Mouse (Mus musculus): ENCODE data around the gene Misp.

The Misp gene

DNA sequence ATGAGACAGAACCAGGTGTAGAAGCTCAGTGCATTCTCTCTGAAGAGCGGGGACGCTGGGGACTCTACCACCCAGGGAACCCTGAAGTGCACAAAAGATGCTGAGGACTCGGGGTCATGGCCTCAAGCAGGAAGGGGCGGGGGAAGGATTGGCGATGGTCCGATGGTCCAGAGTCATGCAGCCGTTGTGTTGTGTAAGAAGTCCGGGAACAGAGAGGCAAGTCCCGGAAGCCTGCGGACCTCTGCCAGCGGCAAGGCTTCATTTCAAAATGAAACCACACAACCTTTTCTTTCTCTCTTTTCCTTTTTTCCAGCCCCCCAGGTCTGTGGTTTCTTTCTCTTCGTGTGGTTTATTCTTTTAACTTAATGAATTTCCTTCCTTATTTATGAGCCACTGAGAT is 57.0 kb downstream of the Misp start:
- DNase-seq = peak; percentile 61 to 67

DNA sequence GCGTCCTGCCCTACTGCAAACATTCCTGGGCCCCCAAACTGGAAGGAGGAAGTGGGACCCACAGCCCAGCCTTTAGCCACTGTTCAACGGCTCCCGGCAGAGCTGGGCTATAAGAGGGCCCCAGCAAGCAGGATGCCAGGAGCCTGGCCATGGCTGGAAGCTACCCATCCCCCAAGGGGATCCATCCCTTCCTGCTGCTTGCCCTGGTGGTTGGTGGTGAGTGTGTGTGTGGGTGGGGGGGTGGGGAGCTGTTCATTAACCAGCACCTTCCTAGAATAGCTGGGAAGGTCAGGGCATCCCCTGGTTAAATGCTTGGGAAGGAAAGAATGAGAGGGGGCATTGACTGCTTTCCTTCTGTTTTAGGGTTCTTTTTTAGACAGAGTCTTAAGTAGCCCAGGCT is 58.7 kb downstream of the Misp start:
- no peak for DNase-seq
